Comparison of ENCODE assay signal across 13 mouse cellular contexts in genomic region chr11:11694472-11695177, GRCm38 (mm10).
"Had no signal": no experiment of that assay in that cellular context is flagged by ENCODE, and none has a peak within 500 bp of the region (broad histone marks: within the 10 kb centered on the region; RNA-seq: fewer than 3 reads in every experiment).

No protein-coding gene starts in this region.

- H3K9ac ChIP-seq: limb, embryonic 15.5 days; midbrain, embryonic 12.5 days; neural tube, embryonic 12.5 days had no signal

- ATAC-seq: lung, postnatal 0 days had no signal

- H3K27me3 ChIP-seq: limb, embryonic 15.5 days; neural tube, embryonic 12.5 days had no signal

- H3K36me3 ChIP-seq: limb, embryonic 15.5 days; midbrain, embryonic 12.5 days; neural tube, embryonic 12.5 days had no signal

- H3K4me1 ChIP-seq: limb, embryonic 15.5 days; midbrain, embryonic 12.5 days; neural tube, embryonic 12.5 days had no signal

- H3K4me2 ChIP-seq: limb, embryonic 15.5 days; midbrain, embryonic 12.5 days; neural tube, embryonic 12.5 days had no signal

- DNase-seq: kidney, adult 11 months; kidney, adult 9 months; kidney, postnatal 36 days; layer of hippocampus, adult 9-11 months; layer of hippocampus, postnatal 36 days; lung, adult 2 months; lung, postnatal 36 days; right cerebral cortex, postnatal 4 days had no signal

- H3K9me3 ChIP-seq: limb, embryonic 15.5 days; midbrain, embryonic 12.5 days; neural tube, embryonic 12.5 days had no signal

- H3K4me3 ChIP-seq: limb, embryonic 15.5 days; midbrain, embryonic 12.5 days; neural tube, embryonic 12.5 days had no signal

- H3K27ac ChIP-seq: kidney, postnatal 0 days; limb, embryonic 15.5 days; midbrain, embryonic 12.5 days; neural tube, embryonic 12.5 days had no signal
